Mouse (Mus musculus) thymus, postnatal 25 days (tissue): ENCODE results near the gene Trim71.

Source experiments
- DNase-seq: peaks from one replicate; pipeline ENCODE4 v3.0.0; 2022

The Trim71 gene

DNA sequence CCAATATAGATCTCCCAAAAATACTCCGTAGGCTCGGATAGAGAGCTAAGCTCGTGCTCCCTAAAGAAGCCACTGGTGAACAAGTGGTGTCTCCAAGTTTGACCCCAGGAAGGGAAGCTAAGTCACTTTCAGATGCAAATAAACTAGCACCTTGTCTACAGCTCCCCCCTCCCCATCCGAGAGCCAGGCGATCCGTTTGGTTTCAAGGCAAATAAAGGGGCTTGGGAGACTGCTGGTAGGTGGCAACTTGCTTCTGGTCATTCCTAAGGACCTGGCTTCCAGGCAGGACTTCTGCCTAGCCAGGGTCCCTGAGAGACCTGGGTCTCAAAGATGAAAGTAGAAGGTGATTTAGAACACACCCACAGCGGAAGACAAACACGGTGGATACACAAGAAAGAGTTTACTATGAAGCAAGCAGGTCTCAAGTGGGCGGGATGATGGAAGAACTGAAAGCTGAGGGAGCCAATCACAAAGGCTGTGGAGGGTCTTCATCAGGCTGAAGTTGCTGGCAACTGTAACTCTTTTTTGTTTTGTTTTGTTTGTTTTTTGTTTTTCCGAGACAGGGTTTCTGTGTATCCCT, 7.8 kb downstream of the Trim71 start:
- DNase-seq = no peak

DNA sequence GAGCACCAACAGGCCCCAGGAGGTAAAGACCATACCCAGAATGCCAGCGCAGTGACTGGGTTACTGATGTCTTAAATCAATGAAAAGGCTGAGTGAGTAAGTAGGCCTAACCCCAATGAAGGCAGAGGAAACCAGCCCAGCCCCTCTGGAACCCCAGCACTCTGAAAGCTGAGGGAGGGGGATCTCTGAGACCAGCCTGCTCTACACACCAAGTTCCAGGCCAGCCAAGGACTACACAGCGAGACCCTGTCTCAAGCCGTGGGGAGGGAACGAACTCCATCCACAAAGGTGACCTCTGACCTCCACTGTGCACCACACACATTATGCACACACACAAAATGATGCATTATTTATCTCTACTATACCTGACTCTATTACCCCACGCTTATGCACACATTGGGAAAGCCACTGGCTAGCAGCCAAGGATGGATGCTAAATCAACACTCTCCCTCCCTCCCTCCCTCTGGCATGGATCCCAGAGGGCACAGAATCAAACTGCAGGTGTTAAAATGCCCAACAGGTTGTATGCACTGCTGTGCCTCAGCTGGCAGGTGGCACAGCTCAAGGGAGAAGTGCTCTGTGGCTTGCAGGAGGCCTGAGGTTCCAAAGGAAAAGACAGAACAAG, 9.7 kb downstream of the Trim71 start:
- no peak for DNase-seq

DNA sequence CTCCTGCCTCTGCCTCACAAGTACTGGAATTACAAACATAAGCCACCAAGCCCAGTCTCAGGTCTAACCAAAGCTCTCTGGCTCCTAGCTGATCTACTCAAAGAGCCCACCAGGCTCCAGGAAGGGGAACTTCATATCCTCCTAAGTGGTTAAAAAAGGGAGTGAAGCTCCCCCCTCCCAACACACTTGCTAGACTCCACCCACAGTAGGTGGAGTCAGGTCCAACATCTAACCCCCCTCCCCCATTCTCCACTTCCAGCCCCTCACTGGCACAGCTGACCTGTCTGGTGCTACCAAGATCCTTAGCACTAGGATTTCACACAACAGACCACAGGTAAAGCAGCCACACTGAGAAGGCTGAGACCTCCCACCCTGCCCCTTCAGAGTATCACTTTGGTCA, 10.3 kb downstream of the Trim71 start:
- no peak for DNase-seq

DNA sequence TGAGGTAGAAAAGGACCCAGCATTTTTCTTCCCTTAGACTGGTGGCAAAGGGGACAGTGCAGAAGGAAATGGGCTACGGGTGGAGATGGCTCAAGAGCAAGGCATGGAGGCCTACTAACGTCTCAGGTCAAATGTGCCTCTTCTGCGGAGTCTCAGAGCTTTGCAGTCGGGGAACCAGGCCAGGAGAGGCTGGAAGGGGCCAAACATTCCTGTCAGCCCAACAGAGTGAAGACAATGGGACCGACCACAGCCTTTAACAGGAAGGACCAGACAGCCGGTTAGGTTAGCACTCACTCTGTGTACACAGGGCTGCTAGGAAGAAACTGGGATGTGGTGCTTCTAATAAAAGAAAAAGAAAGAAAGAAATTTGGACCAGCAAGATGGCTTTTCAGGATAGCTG, 14.1 kb downstream of the Trim71 start:
- DNase-seq = no peak

DNA sequence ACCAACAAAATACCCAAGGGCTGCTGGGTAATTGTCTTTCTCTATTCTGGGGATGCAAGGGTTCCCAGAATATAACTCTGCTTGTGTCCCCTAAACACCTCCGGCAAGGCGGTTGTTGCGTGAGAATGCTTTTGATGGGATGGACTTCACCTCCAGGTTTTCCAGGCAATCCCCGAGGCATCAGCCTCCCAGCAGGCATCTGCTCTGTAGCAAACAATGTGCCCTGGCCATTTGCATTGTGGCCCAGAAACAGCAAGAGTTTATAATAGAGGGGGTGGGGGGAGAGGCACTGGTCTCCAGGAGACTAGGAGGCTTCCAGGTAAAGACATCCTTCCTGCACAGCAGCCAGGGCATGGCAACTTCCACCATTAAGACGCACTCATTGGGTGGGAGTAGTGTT, 15.1 kb downstream of the Trim71 start:
- no peak for DNase-seq

DNA sequence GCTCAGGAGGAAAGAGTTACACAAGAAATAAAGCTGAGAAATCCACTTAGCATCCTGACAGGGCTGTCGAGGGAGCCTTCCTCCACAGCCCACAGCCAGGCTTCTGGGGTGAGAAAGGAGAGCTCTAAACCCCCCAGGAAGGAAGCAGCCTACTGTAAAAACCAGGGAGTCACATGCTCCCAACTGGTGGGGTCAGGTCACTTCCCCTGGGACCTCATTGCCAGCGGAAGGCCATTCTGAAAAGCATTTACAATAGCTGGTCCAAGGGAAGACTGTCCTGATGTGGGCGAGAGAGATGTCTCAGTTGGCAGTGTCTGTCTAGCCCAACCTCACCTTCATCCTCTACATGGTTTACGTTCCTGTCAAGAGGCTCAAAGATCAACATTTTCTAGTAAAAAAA, 15.7 kb downstream of the Trim71 start:
- DNase-seq = no peak

DNA sequence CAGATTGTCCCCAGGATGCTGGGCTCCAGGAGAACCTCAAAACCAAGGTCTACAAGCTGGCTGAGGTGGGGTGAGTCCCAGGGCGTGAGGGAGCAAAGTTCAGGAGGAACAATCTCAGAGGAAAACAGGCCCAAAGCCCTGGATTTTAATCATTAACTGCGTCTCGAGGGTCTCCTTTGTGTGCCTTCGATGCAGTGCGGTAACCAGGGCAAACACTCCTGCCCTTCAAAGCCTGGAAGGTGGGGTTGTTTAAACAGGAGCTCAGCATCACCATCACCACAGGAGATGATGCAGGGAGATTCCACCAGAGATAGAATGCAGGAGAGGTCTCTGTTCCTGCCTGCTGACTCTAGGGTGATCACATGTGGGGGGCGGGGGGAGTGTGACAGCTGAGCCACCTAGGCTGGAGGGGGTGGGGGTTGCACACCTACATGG, 16.5 kb downstream of the Trim71 start:
- no peak for DNase-seq

DNA sequence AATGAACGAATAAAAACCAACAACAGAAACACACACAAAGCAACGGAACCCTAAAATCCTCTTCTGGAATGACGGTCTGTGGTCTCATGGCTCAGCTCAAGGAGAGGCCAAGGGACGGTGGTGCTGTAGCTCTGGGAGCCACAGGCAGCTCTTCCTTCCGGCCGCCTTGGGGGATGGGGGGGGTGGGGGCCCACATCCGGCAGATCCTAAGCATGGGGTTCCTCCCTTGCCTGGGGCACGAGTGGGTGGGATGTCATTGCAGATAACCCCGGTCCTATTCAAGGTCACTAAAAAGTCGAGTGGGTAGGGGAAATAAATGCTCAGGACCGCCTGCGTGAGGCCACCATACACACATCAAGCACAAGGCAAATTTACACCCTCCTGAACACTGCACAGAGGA, 17.4 kb downstream of the Trim71 start:
- DNase-seq = peak; percentile 47

DNA sequence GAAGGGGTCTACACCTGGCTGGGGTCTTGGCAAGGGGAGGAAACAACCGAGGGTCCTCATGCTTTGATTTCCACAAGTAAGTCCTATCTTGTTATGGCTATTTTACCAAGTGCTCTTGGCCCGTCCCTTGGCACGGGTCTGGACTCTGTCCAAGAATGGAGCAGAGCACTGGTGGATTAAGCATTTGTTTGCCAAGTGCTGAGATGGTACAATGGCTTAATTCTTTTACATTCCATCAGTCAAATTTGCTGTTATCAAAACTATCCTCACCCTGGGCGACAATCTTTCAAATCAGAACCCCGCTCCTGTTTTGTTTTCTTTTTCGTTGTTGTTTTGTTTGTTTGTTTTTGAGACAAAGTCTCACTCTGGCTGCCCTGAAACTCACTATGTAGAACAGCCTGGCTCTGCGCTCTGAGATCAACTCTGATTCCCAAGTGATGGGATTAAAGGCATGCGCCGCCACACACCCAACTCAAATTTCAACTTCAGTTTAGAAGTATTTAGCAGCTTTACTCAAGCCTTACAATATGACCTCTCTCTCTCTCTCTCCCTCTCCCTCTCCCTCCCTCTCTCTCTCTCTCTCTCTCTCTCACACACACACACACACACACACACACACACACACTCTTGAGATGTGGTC, 19.3 kb downstream of the Trim71 start:
- DNase-seq = no peak

DNA sequence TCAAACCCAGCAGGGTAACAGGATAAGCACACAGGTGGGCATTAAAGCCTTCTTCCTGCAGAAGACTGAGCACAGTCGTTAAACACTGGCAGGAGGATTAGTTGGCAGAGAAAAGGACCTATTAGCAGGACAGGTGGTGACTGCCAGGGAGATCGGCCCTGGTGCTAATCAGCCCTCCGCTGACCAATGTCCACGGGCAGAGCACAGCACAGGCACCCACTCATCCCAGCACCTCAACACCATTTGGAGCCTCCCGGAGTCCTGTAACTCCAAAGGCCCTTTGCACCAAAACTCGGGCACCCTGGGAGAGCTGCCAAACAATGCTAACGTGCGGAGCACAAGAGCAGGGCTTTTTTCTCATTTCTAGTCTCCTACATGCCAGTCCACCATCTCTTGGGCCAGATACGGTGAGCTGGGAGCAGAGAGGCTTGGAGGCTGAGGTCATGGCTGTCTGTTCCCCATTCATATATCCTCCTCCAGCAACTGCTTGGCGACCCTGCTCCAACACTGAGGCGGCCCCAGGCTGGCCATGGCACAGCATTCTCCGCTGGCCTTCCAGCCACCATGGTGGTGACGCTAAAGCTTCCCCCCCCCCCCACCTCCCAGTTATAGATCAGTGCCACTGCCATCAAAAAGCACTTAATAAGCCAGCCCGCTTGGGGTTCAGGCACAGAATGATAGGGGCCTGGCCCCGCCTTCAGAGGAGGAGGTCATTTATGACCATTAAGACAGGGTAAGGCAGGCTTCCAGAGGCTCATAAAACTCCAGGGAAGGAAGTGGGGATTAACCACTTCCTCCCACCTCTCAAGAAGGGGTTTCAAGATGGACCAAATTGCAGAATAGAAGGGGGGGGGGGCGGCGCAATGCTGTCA, 20.1 kb downstream of the Trim71 start:
- DNase-seq = no peak

DNA sequence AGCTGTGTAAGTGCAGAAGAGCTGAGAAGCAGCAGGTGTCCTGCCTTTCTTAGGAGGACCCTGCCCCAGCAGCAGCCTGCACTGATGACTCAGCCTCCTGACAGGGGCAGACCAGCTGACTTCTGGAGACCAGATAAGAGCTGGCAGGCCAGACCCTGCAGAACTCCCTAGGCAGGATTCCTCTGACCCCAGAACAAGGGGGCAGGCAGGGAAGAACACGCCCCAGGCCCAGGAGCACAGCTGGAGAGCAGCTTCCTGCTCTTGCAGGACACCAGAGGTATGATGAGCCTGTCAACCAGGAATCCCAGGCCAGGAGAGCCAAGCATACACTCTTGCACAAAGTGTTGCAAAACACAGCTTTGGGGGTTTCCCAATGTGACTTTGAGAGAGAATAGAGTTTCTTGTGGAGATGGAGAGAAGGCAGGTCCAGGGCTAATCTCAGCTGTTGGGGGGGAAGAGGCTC, 22.9 kb downstream of the Trim71 start:
- DNase-seq = no peak

DNA sequence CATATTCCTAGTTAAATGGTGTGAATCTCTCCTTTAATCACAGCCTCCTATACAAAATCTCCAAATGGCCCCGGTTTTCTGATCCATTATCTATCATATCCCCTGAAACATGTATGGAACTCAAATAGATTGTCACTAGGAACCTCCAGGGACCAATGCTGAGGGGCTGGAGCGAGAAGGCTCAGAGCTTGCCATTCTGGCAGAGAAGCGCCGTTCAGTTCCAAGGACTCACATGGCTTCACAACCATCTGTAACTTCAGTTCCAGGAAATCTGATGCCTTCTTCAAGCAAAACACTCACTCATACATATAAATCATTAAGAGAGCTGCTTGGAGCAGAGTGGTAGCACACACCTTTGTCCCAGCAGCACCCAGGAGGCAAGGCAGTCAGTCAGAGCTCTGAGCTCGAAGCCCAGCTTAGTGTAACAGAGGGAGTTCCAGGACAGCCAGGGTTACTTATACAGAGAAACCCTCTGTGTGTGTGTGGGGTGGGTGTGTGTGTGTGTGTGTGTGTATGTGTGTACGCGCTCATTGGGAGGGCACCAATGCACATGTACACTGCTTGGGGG, 25.1 kb downstream of the Trim71 start:
- DNase-seq = no peak

DNA sequence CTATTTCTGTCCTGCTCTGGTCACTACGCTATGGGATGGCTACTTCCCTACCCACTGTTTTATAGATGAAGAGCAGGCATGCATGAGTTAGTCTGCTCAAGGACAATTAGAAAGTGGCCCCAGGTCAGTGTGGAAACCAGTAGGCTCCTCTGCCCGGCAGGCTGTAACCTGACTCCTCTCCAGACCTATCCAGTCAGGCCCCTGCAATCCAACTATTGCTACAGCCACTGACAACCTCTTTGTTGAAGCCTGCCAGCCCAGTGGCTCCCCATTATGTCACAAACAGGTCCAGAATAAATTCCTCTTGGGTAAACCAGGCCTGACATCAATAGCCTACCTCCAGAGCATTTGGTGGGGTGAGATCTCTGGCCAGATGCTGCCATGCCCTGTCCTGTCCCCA, 27.5 kb downstream of the Trim71 start:
- DNase-seq = no peak

DNA sequence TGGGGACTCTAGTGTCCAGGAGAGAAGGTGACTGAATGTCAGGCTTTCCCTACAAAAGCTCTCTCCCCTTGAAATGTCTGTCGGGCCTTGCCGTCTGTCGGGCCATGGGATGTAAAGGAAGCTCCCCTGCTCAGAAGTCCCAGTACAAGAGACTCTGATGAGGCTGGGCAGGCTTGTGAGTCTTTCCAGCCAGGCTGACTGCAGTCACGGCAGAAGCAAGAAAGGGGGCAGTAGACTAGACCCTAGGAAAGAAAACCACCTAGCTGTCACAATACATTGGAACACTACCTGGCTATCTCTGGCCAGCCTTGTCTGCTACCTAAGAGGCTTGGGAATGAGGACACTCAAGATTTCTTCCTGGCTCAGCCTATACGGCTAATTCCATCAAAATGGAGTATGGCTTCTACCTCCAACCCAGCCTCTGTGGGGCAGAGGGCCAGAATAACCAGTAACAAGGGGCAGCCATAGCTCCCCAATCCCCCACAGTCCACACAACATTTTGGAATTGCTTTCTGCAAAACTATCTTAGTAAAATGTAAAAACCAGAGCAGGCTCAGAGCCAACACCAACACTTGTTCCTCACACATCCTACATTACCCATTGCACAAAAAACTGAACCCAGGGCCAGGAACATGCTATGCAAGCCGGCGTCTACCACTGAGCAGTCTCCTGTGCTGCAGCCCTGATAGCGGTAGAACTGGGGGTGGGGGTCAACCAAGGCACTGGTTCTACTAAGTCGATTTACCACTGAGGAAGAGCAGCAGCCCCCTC, 29.2 kb downstream of the Trim71 start:
- no peak for DNase-seq

DNA sequence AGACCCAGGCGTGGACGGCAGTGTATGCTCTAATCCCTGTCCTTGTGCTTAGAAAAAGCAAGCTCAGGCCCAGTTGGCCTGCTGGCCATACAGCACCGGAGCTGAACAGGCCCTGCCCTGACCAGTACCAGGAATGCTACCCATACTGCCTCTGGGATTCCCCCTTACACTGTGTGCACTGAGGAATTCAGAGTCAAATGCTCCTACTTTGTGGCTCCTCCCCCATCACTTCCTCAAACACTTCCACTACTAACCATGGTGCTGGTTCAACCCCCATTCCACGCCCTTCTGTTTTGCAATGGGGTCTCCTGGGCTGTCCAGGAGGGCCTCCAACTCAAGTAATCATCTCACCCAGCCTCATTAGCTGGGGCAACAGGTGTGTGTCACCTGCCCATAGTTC, 30.3 kb downstream of the Trim71 start:
- DNase-seq = no peak

DNA sequence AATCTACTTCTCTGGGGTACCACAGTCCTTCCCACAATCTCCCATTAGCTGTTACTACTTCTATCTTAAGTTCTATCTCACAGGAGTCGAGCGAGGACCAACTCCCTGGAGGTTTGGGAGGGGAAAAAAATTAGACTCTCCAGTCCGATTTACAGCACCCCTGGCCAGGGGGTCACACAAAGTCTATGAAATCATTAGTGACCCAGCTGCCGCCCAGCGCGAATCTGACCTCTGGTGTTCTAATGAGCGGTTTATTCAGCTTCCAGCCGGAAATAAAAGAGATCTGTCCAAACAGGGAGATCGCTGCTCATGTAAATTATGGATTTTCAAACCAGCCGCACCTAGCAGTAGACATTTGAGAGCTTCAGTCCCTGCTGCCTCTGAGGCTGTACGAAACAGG, 32.9 kb downstream of the Trim71 start:
- no peak for DNase-seq

DNA sequence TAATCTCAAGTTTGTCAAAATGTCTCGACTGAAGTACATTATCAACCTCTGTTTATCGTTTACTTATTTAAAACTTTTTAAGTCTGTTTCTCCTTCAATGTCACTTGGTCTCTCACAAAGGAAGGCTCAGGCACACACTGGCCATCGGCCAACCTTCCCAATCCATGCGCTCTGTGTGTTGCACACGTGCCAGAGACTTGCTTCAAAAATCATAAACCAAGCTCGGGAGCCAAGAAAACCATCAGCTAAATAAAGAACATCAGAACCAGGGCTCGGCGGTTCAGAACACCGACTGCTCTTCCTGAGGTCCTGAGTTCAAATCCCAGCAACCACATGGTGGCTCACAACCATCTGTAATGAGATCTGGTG, 35.5 kb downstream of the Trim71 start:
- no peak for DNase-seq

DNA sequence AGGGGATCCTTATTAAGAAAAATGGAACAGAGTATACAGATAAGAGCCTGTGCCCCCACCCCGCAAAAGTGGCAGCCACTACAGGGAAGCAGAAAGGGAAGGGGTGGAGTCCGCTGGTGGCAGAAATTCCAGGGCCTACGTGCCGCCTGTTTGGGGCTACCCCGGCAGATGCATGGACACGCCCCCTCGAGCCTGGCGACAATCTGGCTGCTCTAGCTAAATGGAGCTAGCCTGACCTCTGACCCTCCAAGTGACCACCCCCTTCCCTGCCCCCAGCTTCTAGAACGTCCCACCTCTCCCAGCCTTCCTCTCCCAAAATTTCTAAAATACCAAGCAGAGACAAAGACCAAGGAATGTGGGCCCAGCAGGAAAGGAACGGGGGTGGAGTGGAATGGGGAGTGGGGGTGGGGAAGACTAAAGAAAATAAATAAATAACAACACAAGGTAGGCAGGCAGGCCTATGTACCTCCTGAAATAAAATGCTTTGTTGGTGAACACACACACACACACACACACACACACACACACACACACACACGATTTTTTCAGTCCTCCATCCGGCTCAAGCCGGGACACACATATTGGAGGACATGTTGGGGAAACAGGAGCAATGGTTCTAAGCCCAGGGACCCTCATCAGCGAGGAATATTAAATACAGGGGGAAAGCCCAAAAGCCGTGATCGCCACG, 36.0 kb downstream of the Trim71 start:
- no peak for DNase-seq

DNA sequence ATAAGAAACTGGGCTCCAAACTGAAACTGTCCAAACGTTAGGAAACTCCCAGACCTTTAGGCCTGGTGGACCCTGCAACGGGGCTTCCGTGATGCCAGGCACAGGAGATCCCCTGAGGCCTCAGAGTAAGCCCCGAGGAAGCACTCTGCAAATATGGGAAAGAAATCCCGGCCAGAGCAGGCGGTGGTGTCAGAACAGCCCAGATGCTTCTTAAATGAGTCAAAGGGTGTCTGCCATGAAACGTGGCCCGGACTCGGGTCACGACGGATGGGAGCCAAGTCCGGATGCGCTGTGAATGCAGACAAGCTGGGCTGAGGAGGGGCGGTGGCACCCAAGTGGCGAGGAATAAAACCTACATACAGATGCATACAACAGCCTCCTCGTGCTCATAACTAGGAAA, 37.1 kb downstream of the Trim71 start:
- peak; percentile 71 for DNase-seq

DNA sequence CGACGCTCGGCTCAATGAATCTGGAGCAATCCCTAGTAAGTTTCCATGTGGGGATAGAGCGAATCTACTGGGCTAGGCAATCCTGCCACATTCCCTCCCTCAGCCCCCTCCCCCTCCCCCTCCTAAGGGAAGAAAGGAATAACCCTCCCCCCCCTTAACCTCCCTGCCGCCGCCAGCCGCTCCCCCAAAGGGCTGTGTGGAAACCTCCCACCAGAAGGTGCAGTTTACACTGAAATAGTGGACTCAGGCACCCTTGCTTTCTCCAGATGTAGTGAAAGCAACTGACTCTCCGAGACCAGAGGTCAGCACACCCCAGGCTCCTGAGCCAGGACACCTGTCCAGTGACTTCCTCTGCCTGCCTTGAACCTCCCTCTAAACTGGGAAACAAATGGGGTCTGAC, 37.6 kb downstream of the Trim71 start:
- no peak for DNase-seq

DNA sequence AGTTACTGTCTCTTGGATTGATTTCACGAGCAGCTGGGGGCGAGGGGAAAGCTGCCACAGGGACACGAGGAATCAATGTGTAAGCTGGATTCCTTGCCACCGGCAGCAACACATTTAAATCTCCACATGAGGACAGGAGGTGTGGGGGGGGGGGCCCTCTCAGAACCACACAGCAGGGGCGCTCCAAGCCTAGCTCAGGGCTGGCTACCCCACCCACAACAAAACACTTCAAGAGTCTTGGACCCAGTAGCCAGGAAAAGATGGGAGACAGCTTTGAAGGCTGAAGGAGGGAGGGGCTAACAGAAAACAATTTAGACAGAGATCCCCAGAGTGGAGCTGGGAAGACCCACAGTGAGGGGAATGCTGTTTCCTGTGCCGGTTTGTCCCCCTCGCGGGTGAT, 38.3 kb downstream of the Trim71 start:
- DNase-seq = no peak

DNA sequence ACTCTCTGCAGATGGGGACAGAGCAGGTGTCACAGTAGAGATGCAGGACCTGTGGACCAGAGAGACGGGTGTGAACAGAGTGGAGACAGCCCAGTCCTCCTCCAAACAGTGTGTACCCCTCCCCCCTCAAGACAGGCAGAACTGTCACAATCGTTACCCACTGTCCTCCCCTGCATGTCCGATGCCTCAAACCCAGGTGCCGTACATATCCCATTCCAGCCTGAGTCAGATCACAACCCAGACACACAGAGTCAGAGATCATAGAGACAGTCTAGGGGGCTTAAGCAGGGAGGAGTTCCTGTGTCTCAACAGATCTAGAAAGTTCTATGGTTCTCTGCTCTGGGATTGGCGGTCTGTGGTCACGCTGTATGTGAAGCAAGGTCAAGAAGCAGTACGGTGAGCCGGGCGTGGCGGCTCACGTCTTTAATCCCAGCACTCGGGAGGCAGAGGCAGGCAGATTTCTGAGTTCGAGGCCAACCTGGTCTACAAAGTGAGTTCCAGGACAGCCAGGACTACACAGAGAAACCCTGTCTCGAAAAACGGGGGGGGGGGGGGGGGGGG, 39.0 kb downstream of the Trim71 start:
- no peak for DNase-seq
